Mouse (Mus musculus): Measurements from ENCODE around the gene Slitrk3.

DNA sequence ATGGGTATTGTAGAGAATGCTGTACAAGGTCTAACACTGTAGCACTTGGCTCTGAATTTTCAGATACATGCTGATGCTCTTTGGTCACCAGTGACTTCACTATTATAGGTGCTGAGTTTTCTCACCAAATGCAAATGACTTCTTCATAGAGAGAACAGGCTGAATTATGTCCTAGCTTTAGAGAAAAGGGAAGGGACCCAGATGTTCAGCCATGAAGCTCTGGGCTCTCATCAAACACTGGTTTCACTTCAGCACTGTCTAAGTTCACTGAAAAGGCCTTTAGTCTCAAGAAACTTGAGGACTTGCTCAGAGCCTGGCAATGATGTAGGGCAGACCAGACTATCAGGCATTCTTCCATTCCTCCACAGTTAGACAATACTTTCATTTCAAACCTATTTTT, 15.3 kb downstream of the Slitrk3 start:
- TF ChIP-seq GATA1 (IDR thresholded peaks at IDR 0.05; ENCODE audit: borderline replicate concordance, low read length) (no peak), FLI1 (IDR thresholded peaks at IDR 0.05; ENCODE audit: low read length) (no peak)
